Mouse (Mus musculus): Measurements from ENCODE around the gene Cobl. TPM values are rescaled to one million over a fixed set of nuclear protein-coding genes. Genes with fewer than 3 reads are reported as not detected.

Gene Cobl
- polyA plus RNA-seq, 1 experiment from 2014 or later = 14.2 TPM

DNA sequence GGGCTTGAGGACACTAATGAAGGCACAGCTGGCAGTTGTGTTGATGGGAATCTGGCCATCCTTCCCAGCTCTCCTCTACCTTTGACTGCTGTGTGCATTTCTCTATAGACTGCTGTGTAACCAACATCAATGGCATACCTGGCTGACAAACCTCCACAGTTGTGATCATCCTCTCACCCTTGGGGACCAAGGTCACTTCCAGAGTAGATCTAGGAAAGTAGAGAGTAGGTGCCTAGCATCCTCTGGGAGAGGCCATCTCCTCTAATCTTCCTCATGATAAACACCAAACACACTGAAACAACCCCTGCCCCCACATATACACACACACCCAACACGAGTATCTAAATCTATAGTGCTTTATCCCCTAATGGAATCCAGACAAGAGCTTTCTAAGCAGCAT, 70.1 kb downstream of the Cobl start:
- H3K36me3 ChIP-seq (ENCODE audit: control insufficient read depth, insufficient read depth, low read length) = no peaks in the 10 kb centered on the region
- no peaks in the 10 kb centered on the region for H3K9me3 ChIP-seq (ENCODE audit: control insufficient read depth, low read depth, low read length)
- H3K27ac ChIP-seq (ENCODE audit: low read length) = no peak overlapping the region
- WGBS = 48% methylated on average over 1 of the region's 1 CpGs
- no peak overlapping the region for H3K9ac ChIP-seq (replicated peaks; ENCODE audit: low read depth, low read length)
- no peak for ATAC-seq (ENCODE audit: insufficient number of reproducible peaks, insufficient read depth, low FRiP score, low read depth)
- H3K4me3 ChIP-seq (ENCODE audit: low read depth, low read length) = no peak overlapping the region
- H3K4me1 ChIP-seq (ENCODE audit: control insufficient read depth, insufficient read depth, low read length) = 0 out of 2 replicates have a peak, but pooled peaks cover 4% of the 10 kb centered on the region
- no peaks in the 10 kb centered on the region for H3K27me3 ChIP-seq (ENCODE audit: control insufficient read depth, insufficient read depth, low read length)
- H3K4me2 ChIP-seq (replicated peaks; ENCODE audit: low read depth, low read length) = no peak overlapping the region

DNA sequence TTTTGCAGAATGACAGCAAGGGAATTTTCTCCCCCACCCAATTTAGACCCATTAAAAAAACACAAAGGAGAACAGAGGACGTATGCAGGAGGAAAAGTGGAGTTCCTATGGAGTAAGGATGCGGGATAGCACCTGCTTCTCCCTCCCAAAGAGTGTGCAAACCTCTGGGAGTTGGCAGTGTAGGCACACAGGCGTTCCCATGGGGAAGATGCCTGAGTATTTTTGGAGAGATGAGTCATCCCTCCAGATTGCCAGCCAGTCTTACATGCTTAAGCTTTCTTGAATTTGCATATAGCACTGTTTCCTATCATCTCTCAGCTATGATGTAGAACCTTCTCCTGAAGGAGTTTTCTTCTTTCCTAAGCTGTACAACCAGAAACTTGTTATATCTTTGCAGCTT, 70.6 kb downstream of the Cobl start:
- WGBS = 64% methylated on average over 3 of the region's 3 CpGs
- Histone ChIP-seq H3K27ac (ENCODE audit: low read length) (no peak overlapping the region), H3K27me3 (ENCODE audit: control insufficient read depth, insufficient read depth, low read length) (no peaks in the 10 kb centered on the region), H3K4me3 (ENCODE audit: low read depth, low read length) (no peak overlapping the region), H3K4me2 (replicated peaks; ENCODE audit: low read depth, low read length) (no peak overlapping the region), H3K9ac (replicated peaks; ENCODE audit: low read depth, low read length) (no peak overlapping the region), H3K9me3 (ENCODE audit: control insufficient read depth, low read depth, low read length) (no peaks in the 10 kb centered on the region), H3K36me3 (ENCODE audit: control insufficient read depth, insufficient read depth, low read length) (no peaks in the 10 kb centered on the region), H3K4me1 (ENCODE audit: control insufficient read depth, insufficient read depth, low read length) (0 out of 2 replicates have a peak, but pooled peaks cover 4% of the 10 kb centered on the region)
- no peak for ATAC-seq (ENCODE audit: insufficient number of reproducible peaks, insufficient read depth, low FRiP score, low read depth)

DNA sequence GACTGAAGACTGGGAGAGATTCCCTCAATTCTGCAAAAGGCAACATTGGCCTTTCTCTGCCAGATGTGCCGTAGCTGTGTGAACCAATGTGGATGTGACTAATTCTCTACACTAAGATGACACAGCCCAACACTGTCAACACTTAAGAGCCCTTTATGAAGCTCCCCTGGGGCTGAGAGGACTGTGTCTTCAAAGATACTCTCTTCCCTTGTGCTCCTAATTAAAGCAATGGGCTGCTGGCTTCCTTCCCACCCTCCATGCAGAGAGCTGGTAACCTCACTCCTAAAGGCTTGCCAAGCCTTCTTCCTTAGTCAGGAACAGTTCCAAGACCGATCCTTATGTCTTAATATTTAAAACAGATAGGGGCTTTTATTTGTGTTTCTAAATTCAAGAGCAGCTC, 79.9 kb downstream of the Cobl start:
- H3K4me1 ChIP-seq (ENCODE audit: control insufficient read depth, insufficient read depth, low read length) = peaks cover 12% of the 10 kb centered on the region
- no peak overlapping the region for H3K9ac ChIP-seq (replicated peaks; ENCODE audit: low read depth, low read length)
- no peaks in the 10 kb centered on the region for H3K9me3 ChIP-seq (ENCODE audit: control insufficient read depth, low read depth, low read length)
- H3K36me3 ChIP-seq (ENCODE audit: control insufficient read depth, insufficient read depth, low read length) = no peaks in the 10 kb centered on the region
- no peak overlapping the region for H3K4me2 ChIP-seq (replicated peaks; ENCODE audit: low read depth, low read length)
- H3K27me3 ChIP-seq (ENCODE audit: control insufficient read depth, insufficient read depth, low read length) = no peaks in the 10 kb centered on the region
- H3K4me3 ChIP-seq (ENCODE audit: low read depth, low read length) = no peak overlapping the region
- 60% methylated on average over 2 of the region's 2 CpGs for WGBS
- peak overlapping the region; percentile 23; the same call in 1 of the 2 replicates for H3K27ac ChIP-seq (ENCODE audit: low read length)
- ATAC-seq (ENCODE audit: insufficient number of reproducible peaks, insufficient read depth, low FRiP score, low read depth) = no peak

DNA sequence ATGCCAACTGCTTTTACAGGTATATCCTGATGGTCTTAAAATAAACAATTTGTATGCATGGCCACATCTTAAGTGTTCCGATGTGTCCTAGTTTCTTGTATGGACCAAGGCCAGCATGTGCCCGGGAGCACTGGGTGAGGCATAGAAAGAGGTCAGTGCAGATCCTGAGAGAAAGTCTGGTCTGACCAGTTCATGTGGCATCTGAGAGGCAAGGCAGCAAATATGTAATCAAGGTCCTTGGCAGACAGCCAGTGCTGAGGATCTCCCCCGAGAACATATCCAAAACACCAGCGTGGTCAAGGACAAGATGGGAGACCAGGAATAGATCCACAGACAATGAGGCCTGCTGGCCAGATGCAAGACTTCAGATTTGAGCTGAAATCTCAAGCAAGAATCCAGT, 81.8 kb downstream of the Cobl start:
- no peaks in the 10 kb centered on the region for H3K36me3 ChIP-seq (ENCODE audit: control insufficient read depth, insufficient read depth, low read length)
- peaks cover 12% of the 10 kb centered on the region for H3K4me1 ChIP-seq (ENCODE audit: control insufficient read depth, insufficient read depth, low read length)
- no peak for ATAC-seq (ENCODE audit: insufficient number of reproducible peaks, insufficient read depth, low FRiP score, low read depth)
- 61% methylated on average over 4 of the region's 4 CpGs for WGBS
- no peak overlapping the region for H3K4me2 ChIP-seq (replicated peaks; ENCODE audit: low read depth, low read length)
- H3K9me3 ChIP-seq (ENCODE audit: control insufficient read depth, low read depth, low read length) = no peaks in the 10 kb centered on the region
- H3K27ac ChIP-seq (ENCODE audit: low read length) = peak overlapping the region; percentile 16; the same call in 1 of the 2 replicates
- no peak overlapping the region for H3K9ac ChIP-seq (replicated peaks; ENCODE audit: low read depth, low read length)
- H3K4me3 ChIP-seq (ENCODE audit: low read depth, low read length) = no peak overlapping the region
- H3K27me3 ChIP-seq (ENCODE audit: control insufficient read depth, insufficient read depth, low read length) = no peaks in the 10 kb centered on the region

DNA sequence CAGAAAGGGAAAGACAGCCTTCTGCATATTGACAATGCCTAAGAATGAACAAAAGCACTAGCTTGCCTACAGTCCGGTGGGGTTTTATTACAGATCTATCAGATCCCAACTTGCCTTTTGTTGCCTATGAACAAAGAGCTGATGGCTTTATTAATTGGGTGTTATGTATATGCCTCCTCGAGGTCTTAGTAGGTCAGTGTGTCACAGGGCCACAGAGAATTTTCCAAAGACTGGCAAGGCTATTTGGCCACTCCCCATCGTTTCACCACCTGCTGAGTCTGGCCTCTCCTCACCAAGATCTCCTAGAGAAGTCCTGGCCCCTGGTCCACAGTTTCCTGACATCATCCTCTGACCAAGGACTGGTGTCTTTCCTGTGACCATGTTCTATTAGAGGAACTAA, 83.7 kb downstream of the Cobl start:
- Histone ChIP-seq H3K36me3 (ENCODE audit: control insufficient read depth, insufficient read depth, low read length) (no peaks in the 10 kb centered on the region), H3K4me3 (ENCODE audit: low read depth, low read length) (no peak overlapping the region), H3K27ac (ENCODE audit: low read length) (peak overlapping the region; percentile 39; the same call in 1 of the 2 replicates), H3K27me3 (ENCODE audit: control insufficient read depth, insufficient read depth, low read length) (no peaks in the 10 kb centered on the region), H3K9ac (replicated peaks; ENCODE audit: low read depth, low read length) (no peak overlapping the region), H3K4me1 (ENCODE audit: control insufficient read depth, insufficient read depth, low read length) (peaks cover 12% of the 10 kb centered on the region), H3K4me2 (replicated peaks; ENCODE audit: low read depth, low read length) (no peak overlapping the region), H3K9me3 (ENCODE audit: control insufficient read depth, low read depth, low read length) (no peaks in the 10 kb centered on the region)
- 76% methylated on average over 3 of the region's 3 CpGs for WGBS
- ATAC-seq (ENCODE audit: insufficient number of reproducible peaks, insufficient read depth, low FRiP score, low read depth) = no peak

DNA sequence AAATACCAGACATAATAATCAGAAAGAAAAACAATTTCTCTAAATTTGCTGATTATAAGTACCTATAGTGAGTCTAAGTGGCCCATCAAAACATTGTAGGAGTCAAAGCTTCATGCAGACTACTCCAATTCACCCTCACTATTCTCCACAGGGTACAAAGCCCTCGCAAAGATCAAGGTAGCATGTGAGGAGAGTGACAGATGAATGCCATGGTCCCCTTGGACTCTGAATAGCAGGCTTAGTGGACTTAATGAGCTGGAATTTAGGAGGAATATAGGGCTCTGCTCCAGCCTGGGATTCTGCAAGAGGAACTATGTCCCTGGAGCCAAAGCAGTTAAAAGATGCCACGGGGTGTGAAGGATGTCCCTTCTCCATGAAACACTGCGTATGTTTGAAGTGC, 88.1 kb downstream of the Cobl start:
- 68% methylated on average over 3 of the region's 3 CpGs for WGBS
- H3K27me3 ChIP-seq (ENCODE audit: control insufficient read depth, insufficient read depth, low read length) = no peaks in the 10 kb centered on the region
- no peak overlapping the region for H3K27ac ChIP-seq (ENCODE audit: low read length)
- no peaks in the 10 kb centered on the region for H3K36me3 ChIP-seq (ENCODE audit: control insufficient read depth, insufficient read depth, low read length)
- no peak overlapping the region for H3K9ac ChIP-seq (replicated peaks; ENCODE audit: low read depth, low read length)
- H3K4me3 ChIP-seq (ENCODE audit: low read depth, low read length) = no peak overlapping the region
- H3K4me2 ChIP-seq (replicated peaks; ENCODE audit: low read depth, low read length) = no peak overlapping the region
- ATAC-seq (ENCODE audit: insufficient number of reproducible peaks, insufficient read depth, low FRiP score, low read depth) = no peak
- no peaks in the 10 kb centered on the region for H3K4me1 ChIP-seq (ENCODE audit: control insufficient read depth, insufficient read depth, low read length)
- no peaks in the 10 kb centered on the region for H3K9me3 ChIP-seq (ENCODE audit: control insufficient read depth, low read depth, low read length)

DNA sequence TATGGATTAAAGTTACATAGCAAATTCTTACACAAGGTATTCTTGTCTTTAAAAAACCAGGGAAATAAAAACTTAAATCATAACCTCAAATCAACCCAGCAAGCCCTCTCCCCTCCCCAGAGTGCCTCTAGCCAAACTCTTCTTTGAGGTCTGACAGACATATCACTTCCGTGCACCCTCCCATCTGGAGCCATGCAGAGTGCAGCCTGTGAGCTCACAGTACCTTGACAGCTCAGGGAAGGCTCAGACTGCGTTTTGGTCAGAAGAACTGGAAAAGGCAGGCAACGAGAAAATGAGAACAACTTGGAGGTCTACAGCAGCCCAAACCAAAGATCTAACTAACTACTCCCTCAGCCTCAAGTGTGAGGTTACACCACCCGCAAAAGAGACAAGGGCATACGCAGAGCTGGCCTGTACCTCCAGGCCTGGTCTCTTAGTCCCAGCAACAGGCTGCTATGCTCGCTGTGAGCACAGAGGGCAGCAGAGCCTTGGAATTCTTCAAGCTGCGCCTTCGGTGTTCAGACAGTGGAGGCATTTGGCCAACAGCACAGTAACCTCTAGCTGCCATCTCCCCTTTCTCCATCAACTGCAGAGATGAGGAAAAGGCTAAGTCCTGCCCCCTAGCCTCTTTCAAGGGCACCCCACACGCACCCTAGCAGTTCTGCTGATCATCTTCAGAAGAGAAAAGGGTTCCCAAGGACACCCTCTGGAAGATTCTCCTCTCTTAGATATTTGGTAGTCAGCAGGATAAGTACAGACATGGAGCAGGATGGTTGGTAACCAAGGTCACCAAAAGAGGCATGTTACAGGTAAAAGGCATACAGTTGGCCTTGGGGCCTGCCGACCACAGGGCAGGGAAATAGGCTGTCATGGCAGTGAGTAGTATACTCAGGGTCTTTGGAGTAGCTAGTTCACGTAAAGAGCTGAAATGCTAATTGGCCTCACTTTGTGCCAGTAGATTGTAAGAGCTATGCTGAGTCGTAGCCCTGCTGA, 91.4 kb downstream of the Cobl start:
- no peaks in the 10 kb centered on the region for H3K27me3 ChIP-seq (ENCODE audit: control insufficient read depth, insufficient read depth, low read length)

DNA sequence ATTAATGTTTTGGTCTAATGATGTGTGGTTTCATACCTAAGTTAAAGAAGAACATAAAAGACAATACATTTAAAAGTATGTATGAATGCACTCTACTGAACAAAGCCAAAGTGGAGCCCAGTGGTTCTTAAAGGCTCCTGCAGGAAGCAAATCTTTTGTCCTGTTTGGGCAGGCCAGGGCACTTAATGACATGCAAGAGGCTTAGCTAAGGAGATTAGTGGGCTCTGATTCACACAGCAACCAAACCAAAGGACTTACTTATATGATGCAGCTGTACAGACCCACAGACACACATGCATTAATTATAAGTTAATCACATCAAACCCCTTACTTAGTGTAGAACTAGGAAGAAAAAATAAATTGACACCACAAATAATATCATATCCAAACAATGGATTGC, 93.8 kb downstream of the Cobl start:
- Histone ChIP-seq H3K4me2 (replicated peaks; ENCODE audit: low read depth, low read length) (no peak overlapping the region), H3K27me3 (ENCODE audit: control insufficient read depth, insufficient read depth, low read length) (no peaks in the 10 kb centered on the region), H3K27ac (ENCODE audit: low read length) (no peak overlapping the region), H3K9ac (replicated peaks; ENCODE audit: low read depth, low read length) (no peak overlapping the region), H3K36me3 (ENCODE audit: control insufficient read depth, insufficient read depth, low read length) (no peaks in the 10 kb centered on the region), H3K4me3 (ENCODE audit: low read depth, low read length) (no peak overlapping the region), H3K9me3 (ENCODE audit: control insufficient read depth, low read depth, low read length) (no peaks in the 10 kb centered on the region), H3K4me1 (ENCODE audit: control insufficient read depth, insufficient read depth, low read length) (no peaks in the 10 kb centered on the region)
- ATAC-seq (ENCODE audit: insufficient number of reproducible peaks, insufficient read depth, low FRiP score, low read depth) = no peak

More for the DNA sequence above, 91.4 kb downstream of the Cobl start:
- no peaks in the 10 kb centered on the region for H3K36me3 ChIP-seq (ENCODE audit: control insufficient read depth, insufficient read depth, low read length)
- ATAC-seq (ENCODE audit: insufficient number of reproducible peaks, insufficient read depth, low FRiP score, low read depth) = peak; percentile 90; the same call in 1 of the 2 replicates
- no peaks in the 10 kb centered on the region for H3K4me1 ChIP-seq (ENCODE audit: control insufficient read depth, insufficient read depth, low read length)
- no peak overlapping the region for H3K27ac ChIP-seq (ENCODE audit: low read length)
- H3K4me3 ChIP-seq (ENCODE audit: low read depth, low read length) = no peak overlapping the region
- no peak overlapping the region for H3K9ac ChIP-seq (replicated peaks; ENCODE audit: low read depth, low read length)
- no peak overlapping the region for H3K4me2 ChIP-seq (replicated peaks; ENCODE audit: low read depth, low read length)
- WGBS = 32% methylated on average over 12 of the region's 12 CpGs
- no peaks in the 10 kb centered on the region for H3K9me3 ChIP-seq (ENCODE audit: control insufficient read depth, low read depth, low read length)

All from stomach, embryonic 14.5 days (tissue).